Mouse (Mus musculus): Measurements from ENCODE around the gene Col23a1. TPM values are rescaled to one million over a fixed set of nuclear protein-coding genes. Genes with fewer than 3 reads are reported as not detected.

Gene Col23a1
- polyA plus RNA-seq, 1 experiment = 4.4 TPM

DNA sequence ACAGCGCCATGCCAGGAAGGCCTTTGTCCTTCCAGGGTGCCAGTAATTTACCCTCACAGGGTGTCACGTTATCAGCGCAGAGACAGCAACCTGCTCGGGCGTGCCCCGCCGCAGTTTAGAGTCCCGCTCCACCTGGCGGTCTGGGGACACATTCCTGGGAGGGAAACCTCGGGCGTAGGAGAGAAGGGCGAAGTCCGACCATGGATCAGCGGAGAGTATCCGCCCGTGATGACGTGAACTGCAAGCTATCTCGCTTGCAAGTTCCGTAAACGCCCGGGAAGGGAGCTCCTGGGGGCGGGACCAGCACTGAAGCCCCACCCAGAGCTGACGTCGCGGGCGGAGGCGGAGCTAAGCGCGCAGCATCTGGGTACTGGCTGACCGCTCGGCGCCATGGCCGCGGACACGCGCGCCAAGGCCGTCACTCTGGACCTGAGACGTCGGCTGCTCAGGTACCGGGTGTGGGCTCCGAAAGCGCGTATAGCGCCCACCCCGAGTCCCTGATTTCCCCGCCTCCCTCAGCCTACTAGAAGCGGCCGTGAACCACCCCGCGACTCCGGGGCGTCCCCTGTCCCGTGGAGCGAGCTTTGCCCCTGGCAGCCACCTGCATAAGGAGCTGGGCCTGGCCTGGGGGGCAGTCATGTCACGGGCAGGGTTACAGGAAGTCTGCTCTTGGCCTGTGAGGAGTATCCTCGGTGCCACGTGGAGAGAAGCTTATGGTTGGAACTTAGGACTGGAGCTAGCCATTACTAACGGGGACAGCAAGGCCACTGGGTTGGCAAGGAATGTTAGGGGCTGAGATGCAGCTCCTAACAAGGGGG, 294.9 kb downstream of the Col23a1 start, which contains the start of gene Phykpl:
Gene Phykpl, plus strand, starts transcription at position 327 of the 818 bp plus-strand sequence.
- TF ChIP-seq POLR2A (IDR thresholded peaks at IDR 0.05; ENCODE audit: low read depth, low read length) (peak; percentile 78), CTCF (IDR thresholded peaks at IDR 0.05; ENCODE audit: extremely low read depth, insufficient read length, insufficient replicate concordance, low read depth, low read length) (peak; percentile 49; the same call in 1 of the 2 replicates)
- Histone ChIP-seq H3K4me3 (ENCODE audit: low read depth, low read length) (peak within 1 kb of the TSS; percentile 73), H3K4me1 (ENCODE audit: control insufficient read depth, insufficient read depth, insufficient read length, low read length) (peaks cover 16% of the 10 kb centered on the region), H3K27me3 (ENCODE audit: control insufficient read depth, insufficient read depth, low read length) (no peaks in the 10 kb centered on the region), H3K36me3 (ENCODE audit: control insufficient read depth, insufficient read depth, low read length) (peaks cover 14% of the 10 kb centered on the region), H3K27ac (ENCODE audit: insufficient read depth, low read depth, low read length) (peak within 1 kb of the TSS; percentile 91)
- WGBS = under 1% methylated on average over 59 of the region's 59 CpGs

DNA sequence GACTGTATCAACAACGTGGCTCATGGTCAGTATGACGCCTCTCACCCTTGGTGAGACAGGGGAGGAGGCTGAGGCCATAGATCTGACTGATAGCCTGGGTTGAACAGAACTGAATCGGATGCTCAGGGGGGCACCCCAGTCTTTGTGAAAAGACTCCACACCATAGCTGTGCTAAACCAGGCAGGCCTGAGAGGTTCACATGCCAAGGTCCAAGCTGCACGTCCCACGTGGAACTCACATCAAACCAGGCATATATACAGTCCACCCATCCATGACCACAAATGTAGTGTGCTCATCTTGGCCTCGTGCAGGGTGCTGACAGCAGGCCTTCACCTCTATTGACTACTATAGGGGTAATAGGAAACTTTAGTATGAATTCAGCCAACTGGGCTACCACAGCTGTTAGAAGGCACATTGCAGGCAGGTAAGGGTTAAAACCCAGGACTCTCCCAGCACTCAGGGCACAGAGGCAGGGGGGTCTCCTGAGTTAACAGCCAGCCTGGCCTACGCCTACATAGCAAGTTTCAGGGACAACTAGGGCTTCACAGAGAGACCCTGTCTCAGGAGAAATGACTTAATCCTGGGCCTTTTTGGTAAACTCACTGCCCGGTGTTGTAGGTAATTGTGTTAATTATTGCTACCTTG, 296.0 kb downstream of the Col23a1 start:
- peaks cover 18% of the 10 kb centered on the region for H3K36me3 ChIP-seq (ENCODE audit: control insufficient read depth, insufficient read depth, low read length)
- no peaks in the 10 kb centered on the region for H3K27me3 ChIP-seq (ENCODE audit: control insufficient read depth, insufficient read depth, low read length)
- no peak for TF ChIP-seq CTCF (IDR thresholded peaks at IDR 0.05; ENCODE audit: extremely low read depth, insufficient read length, insufficient replicate concordance, low read depth, low read length)
- no peak for TF ChIP-seq POLR2A (IDR thresholded peaks at IDR 0.05; ENCODE audit: low read depth, low read length)
- peak overlapping the region; percentile 73 for H3K4me3 ChIP-seq (ENCODE audit: low read depth, low read length)
- peaks cover 16% of the 10 kb centered on the region for H3K4me1 ChIP-seq (ENCODE audit: control insufficient read depth, insufficient read depth, insufficient read length, low read length)
- no peak overlapping the region for H3K27ac ChIP-seq (ENCODE audit: insufficient read depth, low read depth, low read length)
- WGBS = 32% methylated on average over 8 of the region's 8 CpGs

DNA sequence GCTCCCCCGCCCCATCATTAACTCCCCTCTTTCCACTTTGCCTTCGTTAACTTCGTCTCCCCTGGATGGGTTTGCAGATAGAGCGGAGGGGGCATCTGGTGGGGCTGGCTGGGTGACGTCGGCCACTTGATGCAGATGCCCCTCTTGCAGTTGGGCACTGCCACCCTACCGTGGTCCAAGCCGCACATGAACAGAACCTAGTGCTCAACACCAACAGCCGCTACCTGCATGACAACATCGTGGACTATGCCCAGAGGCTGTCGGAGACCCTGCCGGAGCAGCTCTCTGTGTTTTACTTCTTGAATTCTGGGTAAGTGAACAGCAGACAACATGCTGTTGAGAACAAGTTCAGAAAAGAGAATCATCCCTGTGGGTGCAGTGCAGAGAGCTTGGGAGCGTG, 296.7 kb downstream of the Col23a1 start:
- H3K4me1 ChIP-seq (ENCODE audit: control insufficient read depth, insufficient read depth, insufficient read length, low read length) = peaks cover 16% of the 10 kb centered on the region
- TF ChIP-seq CTCF (IDR thresholded peaks at IDR 0.05; ENCODE audit: extremely low read depth, insufficient read length, insufficient replicate concordance, low read depth, low read length) (no peak), POLR2A (IDR thresholded peaks at IDR 0.05; ENCODE audit: low read depth, low read length) (no peak)
- WGBS = 88% methylated on average over 13 of the region's 13 CpGs
- H3K27ac ChIP-seq (ENCODE audit: insufficient read depth, low read depth, low read length) = no peak overlapping the region
- peaks cover 21% of the 10 kb centered on the region for H3K36me3 ChIP-seq (ENCODE audit: control insufficient read depth, insufficient read depth, low read length)
- H3K4me3 ChIP-seq (ENCODE audit: low read depth, low read length) = no peak overlapping the region
- H3K27me3 ChIP-seq (ENCODE audit: control insufficient read depth, insufficient read depth, low read length) = no peaks in the 10 kb centered on the region

DNA sequence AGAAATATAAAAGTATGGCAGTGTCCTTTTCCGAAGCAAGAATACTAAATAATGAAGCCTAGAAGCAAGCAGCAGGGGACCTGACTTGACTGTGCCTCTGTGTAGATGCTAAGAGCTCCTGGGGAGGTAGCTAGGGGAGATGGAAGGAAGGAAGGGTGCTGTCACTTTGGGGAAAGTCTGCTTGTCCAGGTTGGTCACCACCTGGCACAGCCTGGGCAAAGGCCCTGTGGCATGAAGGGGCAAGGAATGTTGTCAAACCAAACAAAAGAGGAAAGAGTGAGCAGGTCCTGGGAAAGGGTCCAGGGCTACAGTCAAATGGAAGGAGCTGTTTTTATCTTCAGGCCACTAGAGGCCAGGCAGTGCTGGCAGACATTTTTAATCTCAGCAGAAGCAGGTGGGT, 297.3 kb downstream of the Col23a1 start:
- Histone ChIP-seq H3K27ac (ENCODE audit: insufficient read depth, low read depth, low read length) (no peak overlapping the region), H3K4me3 (ENCODE audit: low read depth, low read length) (no peak overlapping the region), H3K4me1 (ENCODE audit: control insufficient read depth, insufficient read depth, insufficient read length, low read length) (peaks cover 16% of the 10 kb centered on the region), H3K36me3 (ENCODE audit: control insufficient read depth, insufficient read depth, low read length) (peaks cover 27% of the 10 kb centered on the region), H3K27me3 (ENCODE audit: control insufficient read depth, insufficient read depth, low read length) (no peaks in the 10 kb centered on the region)
- TF ChIP-seq CTCF (IDR thresholded peaks at IDR 0.05; ENCODE audit: extremely low read depth, insufficient read length, insufficient replicate concordance, low read depth, low read length) = no peak
- TF ChIP-seq POLR2A (IDR thresholded peaks at IDR 0.05; ENCODE audit: low read depth, low read length) = no peak
- 88% methylated on average over 1 of the region's 1 CpGs for WGBS

DNA sequence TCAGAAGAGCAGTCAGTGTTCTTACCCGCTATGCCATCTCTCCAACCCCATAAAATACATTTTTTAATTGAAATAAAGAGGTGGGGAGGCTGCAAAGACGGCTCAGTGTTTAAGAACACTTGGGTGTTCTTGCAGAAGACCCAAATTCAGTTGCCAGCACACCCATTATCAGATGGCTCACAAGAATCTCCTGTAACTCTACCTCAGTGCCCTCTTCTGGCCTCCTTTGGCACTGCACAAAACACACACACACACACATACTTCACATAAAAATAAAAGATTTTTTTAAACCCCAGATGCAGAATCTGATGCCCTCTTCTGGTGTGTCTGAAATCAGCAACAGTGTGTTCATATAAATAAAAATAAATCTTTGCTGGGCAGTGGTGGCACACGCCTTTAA, 299.1 kb downstream of the Col23a1 start:
- no peak for TF ChIP-seq CTCF (IDR thresholded peaks at IDR 0.05; ENCODE audit: extremely low read depth, insufficient read length, insufficient replicate concordance, low read depth, low read length)
- TF ChIP-seq POLR2A (IDR thresholded peaks at IDR 0.05; ENCODE audit: low read depth, low read length) = no peak
- no peak overlapping the region for H3K27ac ChIP-seq (ENCODE audit: insufficient read depth, low read depth, low read length)
- WGBS = 98% methylated on average over 3 of the region's 3 CpGs
- no peak overlapping the region for H3K4me3 ChIP-seq (ENCODE audit: low read depth, low read length)
- H3K27me3 ChIP-seq (ENCODE audit: control insufficient read depth, insufficient read depth, low read length) = no peaks in the 10 kb centered on the region
- peaks cover 44% of the 10 kb centered on the region for H3K36me3 ChIP-seq (ENCODE audit: control insufficient read depth, insufficient read depth, low read length)
- peaks cover 9% of the 10 kb centered on the region; the same call in 1 of the 2 replicates for H3K4me1 ChIP-seq (ENCODE audit: control insufficient read depth, insufficient read depth, insufficient read length, low read length)

DNA sequence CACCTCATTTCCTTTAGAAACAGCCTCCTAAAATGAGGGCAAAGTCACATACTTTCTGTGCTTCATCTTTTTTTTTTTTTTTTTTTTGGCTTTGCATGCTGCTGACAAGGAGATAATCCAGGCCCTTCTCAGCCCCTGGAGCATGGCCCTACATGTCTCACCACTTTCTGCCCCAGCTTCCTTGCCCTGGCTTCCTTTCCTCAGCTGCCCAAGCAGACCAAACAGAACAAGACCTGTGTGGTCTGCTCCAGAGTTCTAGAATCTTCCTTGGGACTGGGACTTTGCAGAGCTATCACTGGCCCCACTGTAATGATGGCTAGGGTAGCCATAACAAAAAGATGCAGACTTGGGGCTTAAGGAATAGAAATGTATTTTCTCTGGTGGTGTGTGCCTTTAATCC, 300.3 kb downstream of the Col23a1 start:
- H3K27ac ChIP-seq (ENCODE audit: insufficient read depth, low read depth, low read length) = no peak overlapping the region
- TF ChIP-seq POLR2A (IDR thresholded peaks at IDR 0.05; ENCODE audit: low read depth, low read length) = no peak
- TF ChIP-seq CTCF (IDR thresholded peaks at IDR 0.05; ENCODE audit: extremely low read depth, insufficient read length, insufficient replicate concordance, low read depth, low read length) = no peak
- H3K4me1 ChIP-seq (ENCODE audit: control insufficient read depth, insufficient read depth, insufficient read length, low read length) = peaks cover 6% of the 10 kb centered on the region; the same call in 1 of the 2 replicates
- H3K36me3 ChIP-seq (ENCODE audit: control insufficient read depth, insufficient read depth, low read length) = peaks cover 49% of the 10 kb centered on the region
- H3K4me3 ChIP-seq (ENCODE audit: low read depth, low read length) = no peak overlapping the region
- H3K27me3 ChIP-seq (ENCODE audit: control insufficient read depth, insufficient read depth, low read length) = no peaks in the 10 kb centered on the region

DNA sequence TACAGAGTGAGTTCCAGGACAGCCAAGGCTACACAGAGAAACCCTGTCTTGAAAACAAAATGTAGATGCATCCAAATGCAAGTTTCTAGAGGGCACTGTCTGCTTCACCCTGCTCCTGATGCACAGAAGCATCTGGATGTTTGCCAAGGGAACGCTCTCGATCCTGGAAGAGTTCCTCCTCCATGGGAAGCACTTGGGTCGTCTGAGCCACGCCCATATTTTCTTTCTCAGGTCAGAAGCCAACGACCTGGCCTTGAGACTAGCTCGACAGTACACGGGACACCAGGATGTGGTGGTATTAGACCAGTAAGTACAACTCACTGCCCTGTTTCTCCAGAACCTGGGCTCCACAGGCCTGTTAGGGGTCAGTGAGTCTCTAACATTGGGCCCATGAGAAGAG, 301.4 kb downstream of the Col23a1 start:
- Histone ChIP-seq H3K27me3 (ENCODE audit: control insufficient read depth, insufficient read depth, low read length) (no peaks in the 10 kb centered on the region), H3K27ac (ENCODE audit: insufficient read depth, low read depth, low read length) (no peak overlapping the region), H3K36me3 (ENCODE audit: control insufficient read depth, insufficient read depth, low read length) (peaks cover 59% of the 10 kb centered on the region), H3K4me3 (ENCODE audit: low read depth, low read length) (no peak overlapping the region), H3K4me1 (ENCODE audit: control insufficient read depth, insufficient read depth, insufficient read length, low read length) (no peaks in the 10 kb centered on the region; the same call in 1 of the 2 replicates)
- 26% methylated on average over 7 of the region's 7 CpGs for WGBS
- TF ChIP-seq CTCF (IDR thresholded peaks at IDR 0.05; ENCODE audit: extremely low read depth, insufficient read length, insufficient replicate concordance, low read depth, low read length) = no peak
- TF ChIP-seq POLR2A (IDR thresholded peaks at IDR 0.05; ENCODE audit: low read depth, low read length) = no peak
